Mouse (Mus musculus): ENCODE measurements around the gene Dhx37.

Gene Dhx37

GRCm38 (mm10) chr5:125433793-125434337 is at the start of gene Dhx37:
Gene Dhx37 (minus strand): TSS chr5:125434121.
- peak; percentile 96 for DNase-seq (ENCODE audit: inconsistent ontology term)

GRCm38 (mm10) chr5:125482474-125482873 is 48.6 kb upstream of the Dhx37 start:
- no peak for DNase-seq (ENCODE audit: inconsistent ontology term)

GRCm38 (mm10) chr5:125480434-125481231 is 46.7 kb upstream of the Dhx37 start:
- DNase-seq (ENCODE audit: inconsistent ontology term) = no peak

- no peak for DNase-seq (ENCODE audit: inconsistent ontology term)
Measured at GRCm38 (mm10) chr5:125479376-125479775, 45.5 kb upstream of the Dhx37 start.

GRCm38 (mm10) chr5:125478037-125478436 is 44.1 kb upstream of the Dhx37 start:
- DNase-seq (ENCODE audit: inconsistent ontology term) = no peak

- no peak for DNase-seq (ENCODE audit: inconsistent ontology term)
Measured at GRCm38 (mm10) chr5:125477533-125477932, 43.6 kb upstream of the Dhx37 start.

- DNase-seq (ENCODE audit: inconsistent ontology term) = no peak
Measured at GRCm38 (mm10) chr5:125476799-125477198, 42.9 kb upstream of the Dhx37 start.

- no peak for DNase-seq (ENCODE audit: inconsistent ontology term)
Measured at GRCm38 (mm10) chr5:125476286-125476625, 42.3 kb upstream of the Dhx37 start.

- DNase-seq (ENCODE audit: inconsistent ontology term) = peak; percentile 99
Measured at GRCm38 (mm10) chr5:125475601-125476285, 41.8 kb upstream of the Dhx37 start, which contains the start of gene Aacs. Gene Aacs (plus strand): TSS chr5:125475814.

- DNase-seq (ENCODE audit: inconsistent ontology term) = no peak
Measured at GRCm38 (mm10) chr5:125475030-125475429, 41.1 kb upstream of the Dhx37 start.

- DNase-seq (ENCODE audit: inconsistent ontology term) = no peak
Measured at GRCm38 (mm10) chr5:125472796-125473475, 39.0 kb upstream of the Dhx37 start.

GRCm38 (mm10) chr5:125470713-125471112 is 36.8 kb upstream of the Dhx37 start:
- no peak for DNase-seq (ENCODE audit: inconsistent ontology term)

GRCm38 (mm10) chr5:125467261-125467660 is 33.3 kb upstream of the Dhx37 start:
- DNase-seq (ENCODE audit: inconsistent ontology term) = no peak

- DNase-seq (ENCODE audit: inconsistent ontology term) = no peak
Measured at GRCm38 (mm10) chr5:125466483-125466882, 32.6 kb upstream of the Dhx37 start.

GRCm38 (mm10) chr5:125465701-125466106 is 31.8 kb upstream of the Dhx37 start:
- DNase-seq (ENCODE audit: inconsistent ontology term) = peak; percentile 98

GRCm38 (mm10) chr5:125465192-125465591 is 31.3 kb upstream of the Dhx37 start:
- DNase-seq (ENCODE audit: inconsistent ontology term) = no peak

- DNase-seq (ENCODE audit: inconsistent ontology term) = no peak
Measured at GRCm38 (mm10) chr5:125461868-125462445, 28.0 kb upstream of the Dhx37 start.

GRCm38 (mm10) chr5:125460574-125460973 is 26.7 kb upstream of the Dhx37 start:
- no peak for DNase-seq (ENCODE audit: inconsistent ontology term)

GRCm38 (mm10) chr5:125457538-125457937 is 23.6 kb upstream of the Dhx37 start:
- DNase-seq (ENCODE audit: inconsistent ontology term) = no peak

GRCm38 (mm10) chr5:125456100-125456499 is 22.2 kb upstream of the Dhx37 start:
- DNase-seq (ENCODE audit: inconsistent ontology term) = no peak

GRCm38 (mm10) chr5:125452573-125452972 is 18.7 kb upstream of the Dhx37 start:
- DNase-seq (ENCODE audit: inconsistent ontology term) = no peak

- DNase-seq (ENCODE audit: inconsistent ontology term) = no peak
Measured at GRCm38 (mm10) chr5:125449306-125449705, 15.4 kb upstream of the Dhx37 start.
